Mouse (Mus musculus) forebrain, embryonic 12.5 days (tissue): ENCODE measurements around the gene Pou5f1. TPM values are rescaled to one million over a fixed set of nuclear protein-coding genes. Genes with fewer than 3 reads are reported as not detected.
A peak's percentile ranks its signal among the peaks of the same experiment; 100 is the strongest.

ENCODE experiments used
- ATAC-seq: fragments of 200-750 bp; cut with Nextera tagmentation; 2 replicates; pipeline ENCODE4 v1.8.0; 2017; ENCODE audit warnings: moderate TSS enrichment; ENCODE audit not compliant: low FRiP score
- H3K27ac ChIP-seq: fragments of 300-500 bp; sonication (generic); 2 replicates; pipeline ENCODE4 v1.5.1; 2016; ENCODE audit warnings: mild to moderate bottlenecking
- H3K27me3 ChIP-seq: fragments of 300-500 bp; sonication (generic); 2 replicates; pipeline ENCODE4 v1.6.1; 2016; ENCODE audit warnings: mild to moderate bottlenecking
- H3K36me3 ChIP-seq: fragments of 300-500 bp; sonication (generic); replicated peaks from 2 replicates; pipeline ENCODE4 v1.6.1; 2016; ENCODE audit warnings: mild to moderate bottlenecking
- H3K4me1 ChIP-seq: fragments of 300-500 bp; sonication (generic); 2 replicates; pipeline ENCODE4 v1.6.1; 2016
- H3K4me2 ChIP-seq: fragments of 300-500 bp; sonication (generic); 2 replicates; pipeline ENCODE4 v1.6.1; 2016; ENCODE audit warnings: mild to moderate bottlenecking, moderate library complexity
- H3K4me3 ChIP-seq: fragments of 300-500 bp; sonication (generic); replicated peaks from 2 replicates; pipeline ENCODE4 v1.5.1; 2016; ENCODE audit warnings: mild to moderate bottlenecking
- H3K9ac ChIP-seq: fragments of 300-500 bp; sonication (generic); 2 replicates; pipeline ENCODE4 v1.6.1; 2016; ENCODE audit warnings: mild to moderate bottlenecking
- H3K9me3 ChIP-seq: fragments of 300-500 bp; sonication (generic); 2 replicates; pipeline ENCODE4 v1.6.1; 2016
- WGBS: fragments of 180-500 bp; shearing (Covaris S2); methylation state at CpG from one replicate; pipeline ENCODE4 v1.1.7; 2016; 5-methylcytosine and 5-hydroxymethylcytosine counted together
- polyA plus RNA-seq: library from polyadenylated mRNA; unstranded; fragments of >200 nt; fragmentation: Nextera tagmentation; extraction: Ambion mirVana; gene quantifications from 2 replicates; pipeline ENCODE4 v1.2.1, GENCODE M21; 2016

Gene Pou5f1
- polyA plus RNA-seq, 1 experiment from 2014 or later = 0.14 TPM

- Histone ChIP-seq H3K4me1 (peaks cover 35% of the 10 kb centered on the region), H3K4me3 (peak overlapping the region; percentile 56), H3K27me3 (no peaks in the 10 kb centered on the region), H3K27ac (0 out of 2 replicates have a peak overlapping the region, but pooled peaks have one; percentile 13), H3K36me3 (peaks cover 15% of the 10 kb centered on the region), H3K4me2 (peak overlapping the region; percentile 77), H3K9ac (peak overlapping the region; percentile 63), H3K9me3 (no peaks in the 10 kb centered on the region)
- peak; percentile 18 for ATAC-seq
- WGBS = 10% methylated on average over 25 of the region's 25 CpGs
Observed at GRCm38 (mm10) chr17:35515911-35516640, 10.3 kb downstream of the Pou5f1 start.

- H3K27ac ChIP-seq = 0 out of 2 replicates have a peak within 1 kb of the TSS, but pooled peaks have one; percentile 46
Observed at GRCm38 (mm10) chr17:35516652-35517500, 11.1 kb downstream of the Pou5f1 start, which contains the start of the genes Tcf19 and Cchcr1. TSS of gene Tcf19 (minus strand) at chr17:35516824. TSS of gene Cchcr1 (plus strand) at chr17:35517100.

DNA sequence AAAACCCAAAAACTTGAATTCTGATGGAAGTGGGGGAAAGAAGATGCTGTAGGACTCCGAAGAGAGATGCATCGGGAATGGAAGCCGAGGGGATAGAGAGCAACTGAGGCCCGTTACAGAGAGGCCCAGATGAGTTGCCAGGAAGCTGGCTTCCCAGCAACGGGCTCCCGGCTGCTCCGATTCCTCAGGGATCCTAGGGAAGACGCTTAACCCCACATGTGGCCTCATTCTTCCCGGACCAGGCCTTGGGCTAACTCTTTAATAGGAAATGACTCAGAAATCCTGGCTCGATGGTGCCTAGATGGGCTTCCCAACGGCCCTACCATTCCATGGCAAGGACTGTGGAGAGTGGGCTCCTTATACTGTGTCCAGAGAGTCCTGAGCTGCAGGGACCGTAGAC is 11.7 kb downstream of the Pou5f1 start:
- H3K9me3 ChIP-seq = no peaks in the 10 kb centered on the region
- WGBS = 9% methylated on average over 12 of the region's 12 CpGs
- H3K27me3 ChIP-seq = no peaks in the 10 kb centered on the region
- peaks cover 35% of the 10 kb centered on the region for H3K4me1 ChIP-seq
- peak overlapping the region; percentile 63 for H3K9ac ChIP-seq
- ATAC-seq = no peak
- peaks cover 15% of the 10 kb centered on the region for H3K36me3 ChIP-seq
- H3K4me3 ChIP-seq = peak overlapping the region; percentile 56
- H3K27ac ChIP-seq = no peak overlapping the region
- peak overlapping the region; percentile 77 for H3K4me2 ChIP-seq

More at GRCm38 (mm10) chr17:35516652-35517500, 11.1 kb downstream of the Pou5f1 start, which contains the start of the genes Tcf19 and Cchcr1:
- Histone ChIP-seq H3K36me3 (peaks cover 19% of the 10 kb centered on the region), H3K27me3 (no peaks in the 10 kb centered on the region), H3K4me3 (peak within 1 kb of the TSS; percentile 56), H3K9me3 (no peaks in the 10 kb centered on the region), H3K4me2 (peak within 1 kb of the TSS; percentile 77), H3K4me1 (peaks cover 35% of the 10 kb centered on the region), H3K9ac (peak within 1 kb of the TSS; percentile 63)
- under 1% methylated on average over 67 of the region's 67 CpGs for WGBS
- ATAC-seq = peak; percentile 94

- Histone ChIP-seq H3K36me3 (peaks cover 53% of the 10 kb centered on the region), H3K9me3 (no peaks in the 10 kb centered on the region)
Observed at GRCm38 (mm10) chr17:35524354-35524753, 18.5 kb downstream of the Pou5f1 start.

DNA sequence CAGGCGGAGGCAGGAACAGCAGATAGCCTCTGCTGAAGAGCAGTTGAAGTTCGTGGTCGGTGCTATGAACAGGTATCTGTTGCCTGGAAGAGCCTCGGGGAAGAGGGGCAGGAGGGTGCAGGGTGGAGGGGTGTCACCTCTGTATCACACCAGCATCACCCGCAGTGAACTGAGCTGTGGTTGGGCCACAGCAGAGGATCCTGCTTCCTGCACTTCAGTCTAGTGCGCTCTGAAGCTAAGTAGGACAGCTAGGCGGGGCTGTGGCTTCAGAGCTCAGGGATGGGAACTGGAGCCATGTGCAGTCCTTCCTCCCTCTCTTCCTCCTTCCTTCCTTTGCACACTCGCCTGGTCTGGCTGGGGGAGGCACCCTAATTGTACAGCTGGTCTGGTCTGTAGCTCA is 20.8 kb downstream of the Pou5f1 start:
- no peak overlapping the region for H3K9ac ChIP-seq
- no peak for ATAC-seq
- no peaks in the 10 kb centered on the region for H3K27me3 ChIP-seq
- H3K4me2 ChIP-seq = no peak overlapping the region
- no peaks in the 10 kb centered on the region for H3K4me1 ChIP-seq
- peaks cover 59% of the 10 kb centered on the region for H3K36me3 ChIP-seq
- WGBS = 80% methylated on average over 8 of the region's 8 CpGs
- H3K27ac ChIP-seq = no peak overlapping the region
- H3K4me3 ChIP-seq = no peak overlapping the region
- H3K9me3 ChIP-seq = no peaks in the 10 kb centered on the region

More at GRCm38 (mm10) chr17:35524354-35524753, 18.5 kb downstream of the Pou5f1 start:
- 84% methylated on average over 9 of the region's 9 CpGs for WGBS
- Histone ChIP-seq H3K4me3 (no peak overlapping the region), H3K4me2 (no peak overlapping the region), H3K4me1 (no peaks in the 10 kb centered on the region), H3K27ac (no peak overlapping the region), H3K27me3 (no peaks in the 10 kb centered on the region), H3K9ac (no peak overlapping the region)
- ATAC-seq = no peak

DNA sequence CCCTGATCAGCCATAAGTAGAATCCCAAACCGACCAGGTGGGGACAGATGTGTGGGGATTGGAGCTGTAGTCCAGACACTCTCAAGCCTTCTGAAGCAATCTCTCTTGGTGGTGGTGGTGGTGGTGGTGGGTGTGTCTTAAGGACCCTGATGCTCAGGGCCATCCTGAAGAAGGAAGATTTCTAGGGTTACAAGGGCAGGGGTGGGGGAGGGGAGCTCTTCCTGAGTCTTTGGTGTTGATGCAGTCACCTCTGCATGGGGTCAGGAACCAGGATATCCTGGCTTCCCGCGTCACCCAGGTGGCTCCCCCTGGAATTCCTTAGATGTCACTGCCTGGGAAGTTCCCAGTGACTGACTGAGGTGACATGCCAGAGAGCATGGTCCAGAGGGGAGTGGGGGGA is 26.5 kb downstream of the Pou5f1 start:
- Histone ChIP-seq H3K4me1 (no peaks in the 10 kb centered on the region), H3K9ac (no peak overlapping the region), H3K27ac (no peak overlapping the region), H3K27me3 (peaks cover 5% of the 10 kb centered on the region; the same call in 1 of the 2 replicates), H3K9me3 (no peaks in the 10 kb centered on the region), H3K4me3 (no peak overlapping the region), H3K4me2 (no peak overlapping the region), H3K36me3 (peaks cover 30% of the 10 kb centered on the region)
- ATAC-seq = no peak
- 24% methylated on average over 3 of the region's 3 CpGs for WGBS

DNA sequence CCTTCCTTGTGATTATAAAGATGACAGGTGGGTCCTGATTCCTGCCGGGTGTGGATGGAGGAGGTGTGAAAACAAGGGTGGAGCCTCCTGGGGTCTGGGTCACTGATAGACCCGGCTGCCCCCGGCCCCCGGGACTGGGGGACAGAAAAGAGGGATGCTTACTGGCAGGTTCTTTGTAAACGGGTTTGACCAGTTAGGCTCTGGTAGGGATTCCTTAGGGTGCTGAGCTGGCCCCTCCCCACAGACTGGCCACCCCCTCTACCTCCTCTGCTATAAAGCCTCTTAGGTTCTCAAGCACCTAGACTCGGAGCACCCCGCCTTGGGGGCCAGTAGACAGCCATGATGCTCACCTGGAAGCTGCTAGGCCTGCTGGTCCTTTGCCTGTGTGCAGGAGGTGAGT is 27.1 kb downstream of the Pou5f1 start, which contains the start of gene Psors1c2:
Psors1c2 (plus strand) TSS at position 301 of the 400 bp plus-strand sequence.
- no peak for ATAC-seq
- peaks cover 5% of the 10 kb centered on the region; the same call in 1 of the 2 replicates for H3K27me3 ChIP-seq
- no peaks in the 10 kb centered on the region for H3K4me1 ChIP-seq
- peaks cover 29% of the 10 kb centered on the region for H3K36me3 ChIP-seq
- no peaks in the 10 kb centered on the region for H3K9me3 ChIP-seq
- H3K9ac ChIP-seq = no peak within 1 kb of the TSS
- no peak within 1 kb of the TSS for H3K4me3 ChIP-seq
- no peak within 1 kb of the TSS for H3K27ac ChIP-seq
- 70% methylated on average over 7 of the region's 7 CpGs for WGBS
- H3K4me2 ChIP-seq = no peak within 1 kb of the TSS

GRCm38 (mm10) chr17:35534343-35534742 is 28.5 kb downstream of the Pou5f1 start:
- Histone ChIP-seq H3K9ac (no peak overlapping the region), H3K9me3 (no peaks in the 10 kb centered on the region), H3K27ac (no peak overlapping the region), H3K27me3 (peaks cover 5% of the 10 kb centered on the region; the same call in 1 of the 2 replicates), H3K4me2 (no peak overlapping the region), H3K36me3 (peaks cover 15% of the 10 kb centered on the region), H3K4me1 (no peaks in the 10 kb centered on the region), H3K4me3 (no peak overlapping the region)
- peak; percentile 57; the same call in 1 of the 2 replicates for ATAC-seq
- 11% methylated on average over 6 of the region's 6 CpGs for WGBS

GRCm38 (mm10) chr17:35537421-35537820 is 31.6 kb downstream of the Pou5f1 start:
- Histone ChIP-seq H3K27me3 (peaks cover 5% of the 10 kb centered on the region; the same call in 1 of the 2 replicates), H3K4me2 (no peak overlapping the region), H3K4me1 (no peaks in the 10 kb centered on the region), H3K27ac (no peak overlapping the region), H3K36me3 (no peaks in the 10 kb centered on the region), H3K4me3 (no peak overlapping the region), H3K9me3 (no peaks in the 10 kb centered on the region), H3K9ac (no peak overlapping the region)
- no peak for ATAC-seq
- WGBS = 96% methylated on average over 4 of the region's 4 CpGs

DNA sequence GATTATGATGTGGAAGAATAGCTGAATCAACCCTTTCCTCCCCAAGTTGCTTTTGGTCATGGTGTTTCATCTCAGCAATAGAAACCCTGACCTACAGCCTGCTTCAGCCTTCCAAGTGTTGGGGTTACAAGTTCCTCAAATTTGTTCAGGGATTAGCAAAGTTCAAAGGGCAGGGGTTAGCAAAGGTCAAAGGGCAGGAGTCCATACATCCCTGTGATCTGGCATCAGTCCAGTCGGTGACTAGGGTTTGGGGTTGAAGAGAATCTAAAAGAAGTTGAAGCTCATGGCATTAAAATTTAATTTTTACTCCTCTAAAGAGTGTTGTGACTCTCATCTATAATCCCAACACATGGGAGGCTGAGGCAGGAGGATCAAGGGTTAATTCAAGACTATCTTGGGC is 32.7 kb downstream of the Pou5f1 start:
- Histone ChIP-seq H3K4me3 (no peak overlapping the region), H3K9me3 (no peaks in the 10 kb centered on the region), H3K4me1 (peaks cover 8% of the 10 kb centered on the region), H3K27ac (no peak overlapping the region), H3K27me3 (peaks cover 5% of the 10 kb centered on the region; the same call in 1 of the 2 replicates), H3K4me2 (no peak overlapping the region), H3K36me3 (no peaks in the 10 kb centered on the region), H3K9ac (no peak overlapping the region)
- ATAC-seq = no peak
- WGBS = 86% methylated on average over 1 of the region's 1 CpGs

DNA sequence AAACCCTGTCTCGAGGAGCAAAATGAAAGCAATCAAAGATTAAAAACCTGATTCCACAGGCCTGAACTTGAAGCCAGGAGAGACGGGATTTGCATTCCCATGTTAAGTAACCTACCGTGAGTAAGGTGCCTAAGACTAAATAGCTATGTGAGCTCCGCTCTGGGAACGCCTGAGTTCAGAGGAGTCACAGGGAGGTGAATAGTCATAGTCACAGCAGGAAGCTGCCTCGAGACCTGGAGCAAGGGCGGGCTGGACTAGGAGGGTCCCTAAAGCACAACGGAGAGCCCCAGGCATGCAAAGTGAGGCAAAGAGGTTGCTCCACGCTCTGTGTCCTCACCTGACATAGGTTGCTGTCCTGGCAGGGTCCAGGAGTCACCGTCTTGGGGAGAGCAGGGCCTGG is 33.7 kb downstream of the Pou5f1 start:
- Histone ChIP-seq H3K27ac (no peak overlapping the region), H3K36me3 (no peaks in the 10 kb centered on the region), H3K4me1 (peaks cover 11% of the 10 kb centered on the region), H3K4me3 (no peak overlapping the region), H3K9me3 (no peaks in the 10 kb centered on the region), H3K9ac (no peak overlapping the region), H3K4me2 (no peak overlapping the region), H3K27me3 (peaks cover 5% of the 10 kb centered on the region; the same call in 1 of the 2 replicates)
- ATAC-seq = no peak
- WGBS = 55% methylated on average over 10 of the region's 10 CpGs
